Mouse (Mus musculus) forebrain, embryonic 12.5 days (tissue): ENCODE measurements around the gene Dnah12. TPM values are rescaled to one million over a fixed set of nuclear protein-coding genes. Genes with fewer than 3 reads are reported as not detected.
A peak's percentile ranks its signal among the peaks of the same experiment; 100 is the strongest.

ENCODE experiments used
- ATAC-seq: fragments of 200-750 bp; cut with Nextera tagmentation; 2 replicates; pipeline ENCODE4 v1.8.0; 2017; ENCODE audit warnings: moderate TSS enrichment; ENCODE audit not compliant: low FRiP score
- H3K27ac ChIP-seq: fragments of 300-500 bp; sonication (generic); 2 replicates; pipeline ENCODE4 v1.5.1; 2016; ENCODE audit warnings: mild to moderate bottlenecking
- H3K27me3 ChIP-seq: fragments of 300-500 bp; sonication (generic); 2 replicates; pipeline ENCODE4 v1.6.1; 2016; ENCODE audit warnings: mild to moderate bottlenecking
- H3K36me3 ChIP-seq: fragments of 300-500 bp; sonication (generic); replicated peaks from 2 replicates; pipeline ENCODE4 v1.6.1; 2016; ENCODE audit warnings: mild to moderate bottlenecking
- H3K4me1 ChIP-seq: fragments of 300-500 bp; sonication (generic); 2 replicates; pipeline ENCODE4 v1.6.1; 2016
- H3K4me2 ChIP-seq: fragments of 300-500 bp; sonication (generic); 2 replicates; pipeline ENCODE4 v1.6.1; 2016; ENCODE audit warnings: mild to moderate bottlenecking, moderate library complexity
- H3K4me3 ChIP-seq: fragments of 300-500 bp; sonication (generic); replicated peaks from 2 replicates; pipeline ENCODE4 v1.5.1; 2016; ENCODE audit warnings: mild to moderate bottlenecking
- H3K9ac ChIP-seq: fragments of 300-500 bp; sonication (generic); 2 replicates; pipeline ENCODE4 v1.6.1; 2016; ENCODE audit warnings: mild to moderate bottlenecking
- H3K9me3 ChIP-seq: fragments of 300-500 bp; sonication (generic); 2 replicates; pipeline ENCODE4 v1.6.1; 2016
- WGBS: fragments of 180-500 bp; shearing (Covaris S2); methylation state at CpG from one replicate; pipeline ENCODE4 v1.1.7; 2016; 5-methylcytosine and 5-hydroxymethylcytosine counted together
- polyA plus RNA-seq: library from polyadenylated mRNA; unstranded; fragments of >200 nt; fragmentation: Nextera tagmentation; extraction: Ambion mirVana; gene quantifications from 2 replicates; pipeline ENCODE4 v1.2.1, GENCODE M21; 2016

Dnah12 gene
- not detected in 2 replicates for polyA plus RNA-seq

- H3K4me2 ChIP-seq: no peak within 1 kb of the TSS
- H3K27me3 ChIP-seq: no peaks in the 10 kb centered on the region
- WGBS: 90% methylated on average over 3 of the region's 3 CpGs
- no peak within 1 kb of the TSS for H3K9ac ChIP-seq
- H3K36me3 ChIP-seq: no peaks in the 10 kb centered on the region
- no peaks in the 10 kb centered on the region for H3K9me3 ChIP-seq
- H3K4me1 ChIP-seq: no peaks in the 10 kb centered on the region
- H3K27ac ChIP-seq: no peak within 1 kb of the TSS
- no peak within 1 kb of the TSS for H3K4me3 ChIP-seq
- no peak for ATAC-seq
Observed at GRCm38 (mm10) chr14:26692974-26693373, at the start of gene Dnah12. Gene Dnah12, plus strand, starts transcription at chr14:26693274.

GRCm38 (mm10) chr14:26645989-26646650 is 47.0 kb upstream of the Dnah12 start:
- H3K27ac ChIP-seq: peak overlapping the region; percentile 42
- no peak overlapping the region for H3K9ac ChIP-seq
- no peak; the same call in 1 of the 2 replicates for ATAC-seq
- H3K4me3 ChIP-seq: peak overlapping the region; percentile 19; the same call in 1 of the 2 replicates
- peak overlapping the region; percentile 39 for H3K4me2 ChIP-seq
- WGBS: 48% methylated on average over 5 of the region's 5 CpGs
- H3K4me1 ChIP-seq: peaks cover 9% of the 10 kb centered on the region
- no peaks in the 10 kb centered on the region for H3K9me3 ChIP-seq
- H3K36me3 ChIP-seq: peaks cover 19% of the 10 kb centered on the region
- H3K27me3 ChIP-seq: no peaks in the 10 kb centered on the region

- H3K4me2 ChIP-seq: no peak overlapping the region
- 91% methylated on average over 2 of the region's 2 CpGs for WGBS
- peaks cover 32% of the 10 kb centered on the region for H3K36me3 ChIP-seq
- ATAC-seq: no peak
- H3K4me3 ChIP-seq: no peak overlapping the region
- no peak overlapping the region for H3K9ac ChIP-seq
- peaks cover 9% of the 10 kb centered on the region for H3K4me1 ChIP-seq
- no peaks in the 10 kb centered on the region for H3K9me3 ChIP-seq
- H3K27ac ChIP-seq: no peak overlapping the region
- no peaks in the 10 kb centered on the region for H3K27me3 ChIP-seq
Observed at GRCm38 (mm10) chr14:26647811-26648210, 45.3 kb upstream of the Dnah12 start.

- ATAC-seq: no peak
- no peaks in the 10 kb centered on the region for H3K27me3 ChIP-seq
- peaks cover 66% of the 10 kb centered on the region for H3K36me3 ChIP-seq
- H3K9ac ChIP-seq: no peak overlapping the region
- H3K9me3 ChIP-seq: no peaks in the 10 kb centered on the region
- no peaks in the 10 kb centered on the region for H3K4me1 ChIP-seq
- no peak overlapping the region for H3K4me2 ChIP-seq
- no peak overlapping the region for H3K27ac ChIP-seq
- H3K4me3 ChIP-seq: no peak overlapping the region
Observed at GRCm38 (mm10) chr14:26651901-26652300, 41.2 kb upstream of the Dnah12 start.

GRCm38 (mm10) chr14:26658178-26658577 is 34.9 kb upstream of the Dnah12 start:
- Histone ChIP-seq H3K4me1 (no peaks in the 10 kb centered on the region), H3K9ac (no peak overlapping the region), H3K4me3 (no peak overlapping the region), H3K27ac (no peak overlapping the region), H3K27me3 (no peaks in the 10 kb centered on the region), H3K9me3 (no peaks in the 10 kb centered on the region), H3K4me2 (no peak overlapping the region), H3K36me3 (peaks cover 50% of the 10 kb centered on the region)
- ATAC-seq: no peak

- WGBS: 95% methylated on average over 1 of the region's 1 CpGs
- no peak overlapping the region for H3K4me3 ChIP-seq
- H3K4me1 ChIP-seq: no peaks in the 10 kb centered on the region
- H3K27ac ChIP-seq: no peak overlapping the region
- no peak overlapping the region for H3K4me2 ChIP-seq
- H3K36me3 ChIP-seq: peaks cover 45% of the 10 kb centered on the region
- no peaks in the 10 kb centered on the region for H3K9me3 ChIP-seq
- H3K27me3 ChIP-seq: no peaks in the 10 kb centered on the region
- no peak for ATAC-seq
- no peak overlapping the region for H3K9ac ChIP-seq
Observed at GRCm38 (mm10) chr14:26660233-26660632, 32.8 kb upstream of the Dnah12 start.

GRCm38 (mm10) chr14:26662016-26662415 is 31.1 kb upstream of the Dnah12 start:
- Histone ChIP-seq H3K9me3 (no peaks in the 10 kb centered on the region), H3K27me3 (no peaks in the 10 kb centered on the region), H3K27ac (no peak overlapping the region), H3K9ac (no peak overlapping the region), H3K4me1 (peaks cover 10% of the 10 kb centered on the region), H3K36me3 (peaks cover 42% of the 10 kb centered on the region), H3K4me2 (no peak overlapping the region), H3K4me3 (no peak overlapping the region)
- 94% methylated on average over 3 of the region's 3 CpGs for WGBS
- ATAC-seq: no peak

GRCm38 (mm10) chr14:26662488-26662887 is 30.6 kb upstream of the Dnah12 start:
- WGBS: 88% methylated on average over 2 of the region's 2 CpGs
- Histone ChIP-seq H3K27me3 (no peaks in the 10 kb centered on the region), H3K9ac (no peak overlapping the region), H3K4me1 (peaks cover 13% of the 10 kb centered on the region), H3K4me2 (no peak overlapping the region), H3K27ac (no peak overlapping the region), H3K36me3 (peaks cover 38% of the 10 kb centered on the region), H3K4me3 (no peak overlapping the region), H3K9me3 (no peaks in the 10 kb centered on the region)
- ATAC-seq: no peak

- Histone ChIP-seq H3K9me3 (no peaks in the 10 kb centered on the region), H3K27me3 (no peaks in the 10 kb centered on the region), H3K4me2 (no peak overlapping the region), H3K4me3 (no peak overlapping the region), H3K4me1 (peaks cover 26% of the 10 kb centered on the region), H3K36me3 (peaks cover 29% of the 10 kb centered on the region), H3K27ac (no peak overlapping the region), H3K9ac (no peak overlapping the region)
- ATAC-seq: no peak
- WGBS: 92% methylated on average over 2 of the region's 2 CpGs
Observed at GRCm38 (mm10) chr14:26663851-26664250, 29.2 kb upstream of the Dnah12 start.

GRCm38 (mm10) chr14:26667991-26668370 is 25.1 kb upstream of the Dnah12 start:
- peak overlapping the region; percentile 85 for H3K9ac ChIP-seq
- peaks cover 30% of the 10 kb centered on the region for H3K4me1 ChIP-seq
- ATAC-seq: no peak
- H3K27ac ChIP-seq: no peak overlapping the region
- H3K36me3 ChIP-seq: peaks cover 23% of the 10 kb centered on the region; the same call in 1 of the 2 replicates
- 25% methylated on average over 6 of the region's 6 CpGs for WGBS
- H3K27me3 ChIP-seq: no peaks in the 10 kb centered on the region
- H3K4me2 ChIP-seq: peak overlapping the region; percentile 99
- H3K9me3 ChIP-seq: no peaks in the 10 kb centered on the region
- H3K4me3 ChIP-seq: peak overlapping the region; percentile 83

GRCm38 (mm10) chr14:26668371-26669291 is 24.4 kb upstream of the Dnah12 start:
- no peaks in the 10 kb centered on the region for H3K9me3 ChIP-seq
- H3K4me2 ChIP-seq: peak overlapping the region; percentile 99
- WGBS: 1% methylated on average over 73 of the region's 73 CpGs
- H3K36me3 ChIP-seq: peaks cover 22% of the 10 kb centered on the region; the same call in 1 of the 2 replicates
- peaks cover 30% of the 10 kb centered on the region for H3K4me1 ChIP-seq
- H3K4me3 ChIP-seq: peak overlapping the region; percentile 83
- peak overlapping the region; percentile 85 for H3K9ac ChIP-seq
- peak overlapping the region; percentile 82 for H3K27ac ChIP-seq
- no peaks in the 10 kb centered on the region for H3K27me3 ChIP-seq
- peak; percentile 40; the same call in 1 of the 2 replicates for ATAC-seq

- under 1% methylated on average over 70 of the region's 70 CpGs for WGBS
- no peaks in the 10 kb centered on the region for H3K9me3 ChIP-seq
- peak within 1 kb of the TSS; percentile 82 for H3K27ac ChIP-seq
- peak within 1 kb of the TSS; percentile 83 for H3K4me3 ChIP-seq
- H3K4me2 ChIP-seq: peak within 1 kb of the TSS; percentile 99
- H3K36me3 ChIP-seq: peaks cover 16% of the 10 kb centered on the region; the same call in 1 of the 2 replicates
- H3K27me3 ChIP-seq: no peaks in the 10 kb centered on the region
- H3K4me1 ChIP-seq: peaks cover 30% of the 10 kb centered on the region
- peak; percentile 93 for ATAC-seq
- peak within 1 kb of the TSS; percentile 85 for H3K9ac ChIP-seq
Observed at GRCm38 (mm10) chr14:26669292-26670073, 23.6 kb upstream of the Dnah12 start, which contains the start of gene Pde12. Gene Pde12, minus strand, starts transcription at chr14:26669883.
